Mouse (Mus musculus) yolk sac, embryonic 10.5 days (tissue): Measurements from ENCODE around the gene Car5a.
A peak's percentile ranks its signal among the peaks of the same experiment; 100 is the strongest.

Experiments
- DNase-seq: peaks from one replicate; pipeline ENCODE4 v3.0.0-alpha.2; 2017; ENCODE audit warnings: low spot score

Car5a gene

DNA sequence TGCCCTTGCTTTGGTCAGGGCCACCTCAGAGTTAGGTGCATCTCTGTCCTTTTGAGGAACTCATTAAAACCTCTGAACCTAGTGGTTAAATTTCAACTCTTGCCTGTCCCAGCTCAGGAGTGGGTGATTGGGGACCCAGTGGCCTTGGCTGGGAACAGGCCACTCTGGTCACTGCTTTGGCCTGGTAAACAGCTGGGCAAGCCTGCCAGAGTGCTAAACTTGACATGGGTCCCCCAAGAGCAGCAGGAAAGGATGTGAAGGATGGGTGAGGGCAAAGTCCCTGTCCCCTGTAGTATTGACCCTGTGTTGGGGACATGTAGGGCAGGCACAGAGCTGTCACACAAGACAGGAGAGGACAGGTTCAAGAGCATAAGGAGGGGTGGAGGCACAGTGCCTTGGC, at the start of gene Car5a:
Car5a (minus strand) TSS at position 74 of the 400 bp plus-strand sequence.
- DNase-seq, result no peak

DNA sequence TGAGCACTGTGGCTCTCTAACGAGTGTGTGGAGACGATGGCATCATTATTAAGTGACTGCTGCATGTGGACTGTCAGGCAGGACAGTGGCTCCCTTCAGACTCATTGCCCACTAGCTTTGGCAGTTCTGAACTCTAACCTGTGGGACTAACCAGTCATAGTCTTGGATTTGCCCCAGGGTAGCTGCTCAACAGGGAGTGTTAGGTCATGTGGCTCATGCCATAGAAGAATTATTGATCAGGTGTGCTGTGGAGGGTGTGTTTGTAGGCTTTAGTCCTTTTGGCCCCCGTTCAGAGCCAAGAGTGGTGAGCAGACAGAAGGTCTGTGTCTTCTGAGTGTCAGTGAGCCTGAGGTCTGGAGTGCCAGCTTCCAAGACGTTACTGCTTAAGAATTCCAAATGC, 48.2 kb upstream of the Car5a start:
- no peak for DNase-seq

DNA sequence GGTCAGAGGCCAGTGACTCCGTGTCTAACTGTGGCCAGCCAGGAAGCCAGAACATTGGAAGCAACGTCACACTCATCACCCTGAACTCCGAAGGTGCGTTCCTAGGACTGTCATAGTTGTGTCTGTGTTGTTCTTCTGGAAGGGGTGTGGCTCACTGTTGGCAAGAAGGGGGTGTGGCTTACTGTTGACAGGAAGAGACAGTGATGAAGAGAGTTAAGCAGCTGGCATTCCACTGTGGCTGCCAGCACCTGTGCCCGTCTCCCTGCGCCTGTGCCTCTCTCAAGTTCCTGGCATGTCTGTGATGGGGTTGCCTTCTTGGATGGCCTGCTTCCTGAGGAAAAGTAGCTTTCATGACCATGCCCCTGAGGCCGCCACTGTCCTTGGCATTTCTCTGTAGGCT, 46.9 kb upstream of the Car5a start:
- DNase-seq, result no peak

DNA sequence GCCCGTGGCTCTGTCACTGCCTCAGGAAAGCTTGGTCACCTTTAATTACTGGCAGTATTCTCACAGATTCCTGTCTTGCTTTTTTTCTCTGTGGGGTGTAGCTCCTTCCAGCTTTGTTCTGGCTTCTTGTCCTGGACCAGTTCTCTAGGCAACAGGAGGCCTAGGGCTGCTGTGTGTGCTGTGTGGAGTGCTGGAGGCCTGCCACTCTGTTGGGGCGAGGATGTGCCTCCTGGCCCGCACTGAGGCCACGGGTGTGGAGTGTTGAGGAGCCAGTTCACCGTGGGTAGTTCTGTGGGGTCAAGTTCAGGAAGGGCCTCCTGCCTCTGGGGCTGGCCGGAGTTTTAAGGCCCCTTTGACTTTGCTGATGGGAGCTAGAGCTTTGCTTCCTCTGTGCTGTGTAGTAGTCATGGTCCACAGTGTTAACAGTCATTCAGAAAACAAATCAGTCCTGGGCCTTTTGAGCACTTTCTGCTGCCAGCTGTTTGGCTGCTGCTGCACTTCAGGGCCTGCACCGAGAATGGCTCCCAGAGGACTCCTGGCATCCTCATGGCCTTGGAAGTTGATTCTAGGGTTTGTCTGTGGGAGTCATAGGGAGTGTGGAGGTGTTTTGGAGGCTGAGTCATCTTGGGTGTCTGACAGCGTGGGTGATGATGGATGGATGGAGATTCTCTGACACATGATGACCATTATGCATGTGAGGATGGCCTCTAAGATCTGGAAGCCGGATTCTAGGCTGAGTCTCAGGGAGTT, 46.0 kb upstream of the Car5a start:
- no peak for DNase-seq

DNA sequence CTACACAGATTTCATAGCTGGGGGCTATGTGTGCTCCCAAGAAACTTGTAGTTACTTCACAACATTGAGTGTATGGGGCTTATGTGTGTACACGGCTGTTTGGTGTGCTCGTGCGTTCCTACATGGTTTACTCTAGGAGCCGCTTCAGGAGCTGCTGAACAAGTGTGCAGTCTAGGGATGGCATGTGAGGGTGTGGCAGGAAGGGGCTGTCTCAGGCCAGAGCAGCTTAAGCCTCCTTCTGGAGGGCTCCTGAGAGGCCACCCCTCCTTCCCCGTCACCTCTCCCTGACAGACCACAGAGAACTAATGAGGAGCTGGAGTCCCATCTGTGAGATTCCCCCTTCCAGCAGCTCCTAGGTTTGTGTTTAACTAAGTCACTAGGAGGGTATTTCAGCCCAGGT, 43.2 kb upstream of the Car5a start:
- DNase-seq, result no peak

DNA sequence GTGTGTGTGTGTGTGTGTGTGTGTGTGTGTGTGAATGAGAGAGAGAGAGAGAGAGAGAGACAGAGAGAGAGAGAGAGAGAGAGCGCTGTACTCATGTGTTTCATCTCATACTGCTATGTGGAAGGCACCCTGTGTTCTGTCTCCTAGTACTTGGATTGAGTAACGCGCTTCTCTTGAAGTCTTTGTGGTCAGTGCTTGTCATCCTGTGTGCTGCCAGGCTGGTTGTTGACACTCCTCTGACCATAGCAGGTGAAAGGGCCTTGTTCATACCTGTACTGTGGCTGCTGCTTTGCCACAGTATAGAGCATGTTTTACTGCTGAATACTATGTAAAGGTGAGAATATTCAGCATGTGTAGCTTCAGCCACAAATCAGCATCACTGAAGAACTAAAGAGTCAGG, 41.0 kb upstream of the Car5a start:
- DNase-seq, result no peak

DNA sequence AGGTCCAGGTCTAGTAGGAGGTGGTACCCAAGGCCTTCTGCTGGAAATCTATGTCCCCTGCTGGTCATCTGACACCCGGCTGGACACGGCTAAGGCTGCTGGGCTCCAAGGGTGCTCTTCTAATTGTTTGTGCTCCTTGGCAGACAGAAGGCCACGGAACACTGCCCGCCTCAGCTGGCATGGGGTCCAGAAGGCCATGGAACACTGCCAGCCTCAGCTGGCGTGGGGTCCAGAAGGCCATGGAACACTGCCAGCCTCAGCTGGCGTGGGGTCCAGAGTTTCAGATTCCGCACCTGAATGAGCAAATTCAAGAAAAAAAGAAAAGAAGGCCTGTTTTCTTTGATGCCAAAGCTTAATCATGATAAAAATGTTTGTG, 36.8 kb upstream of the Car5a start:
- no peak for DNase-seq

DNA sequence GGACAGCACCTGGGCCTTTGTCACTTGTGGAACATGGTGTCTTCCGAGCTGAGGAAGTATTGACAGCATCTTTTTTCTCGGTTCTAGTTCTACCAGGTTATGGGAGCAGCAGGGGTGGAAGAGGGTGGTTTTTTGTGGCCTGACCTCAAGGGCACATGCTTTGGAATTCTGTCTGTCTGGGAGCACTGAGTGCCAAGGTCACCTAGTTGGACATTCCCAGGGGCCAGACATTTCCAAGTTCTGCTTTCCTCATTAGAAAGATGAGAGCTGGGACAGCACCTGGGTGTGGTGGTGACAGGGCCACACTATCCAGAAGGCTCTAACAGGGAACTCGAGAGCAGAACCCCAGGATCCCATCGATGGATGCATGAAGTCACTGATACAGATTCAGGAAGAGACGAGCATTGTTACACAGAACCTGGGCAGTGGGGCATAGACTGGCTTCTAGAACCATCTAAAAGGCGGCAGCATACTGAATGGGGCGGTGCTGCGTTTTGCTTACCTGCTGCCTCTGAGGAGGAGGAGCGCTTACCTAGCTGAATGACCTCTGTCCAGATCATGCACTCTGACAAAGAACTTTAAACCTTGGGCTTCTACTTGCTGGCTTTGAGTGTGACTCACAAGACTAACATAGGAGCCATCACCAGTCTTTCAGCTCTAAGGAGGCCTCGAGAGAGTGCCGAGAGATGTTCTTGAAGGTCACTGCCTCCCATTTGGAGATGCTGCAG, 36.3 kb upstream of the Car5a start:
- DNase-seq, result peak; percentile 49

DNA sequence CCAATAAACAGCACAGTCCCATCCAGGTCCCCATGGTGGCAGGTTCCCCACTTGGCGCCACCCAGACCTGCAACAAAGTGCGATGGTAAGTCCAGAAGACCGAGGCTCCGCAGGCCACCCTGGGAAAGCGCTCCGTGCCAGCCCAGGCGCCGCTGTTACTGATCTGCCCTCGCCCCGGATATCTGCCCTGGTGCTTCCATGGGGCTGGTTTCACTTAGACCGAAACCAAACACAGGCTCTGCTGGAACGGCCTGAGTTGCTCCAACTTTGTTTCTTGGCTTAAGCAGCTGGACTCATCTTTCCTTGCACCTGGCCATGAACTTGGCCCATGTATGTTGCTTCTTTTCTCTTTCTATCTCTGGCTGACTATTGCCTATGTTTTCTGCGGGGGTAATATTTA, 34.0 kb upstream of the Car5a start:
- no peak for DNase-seq

DNA sequence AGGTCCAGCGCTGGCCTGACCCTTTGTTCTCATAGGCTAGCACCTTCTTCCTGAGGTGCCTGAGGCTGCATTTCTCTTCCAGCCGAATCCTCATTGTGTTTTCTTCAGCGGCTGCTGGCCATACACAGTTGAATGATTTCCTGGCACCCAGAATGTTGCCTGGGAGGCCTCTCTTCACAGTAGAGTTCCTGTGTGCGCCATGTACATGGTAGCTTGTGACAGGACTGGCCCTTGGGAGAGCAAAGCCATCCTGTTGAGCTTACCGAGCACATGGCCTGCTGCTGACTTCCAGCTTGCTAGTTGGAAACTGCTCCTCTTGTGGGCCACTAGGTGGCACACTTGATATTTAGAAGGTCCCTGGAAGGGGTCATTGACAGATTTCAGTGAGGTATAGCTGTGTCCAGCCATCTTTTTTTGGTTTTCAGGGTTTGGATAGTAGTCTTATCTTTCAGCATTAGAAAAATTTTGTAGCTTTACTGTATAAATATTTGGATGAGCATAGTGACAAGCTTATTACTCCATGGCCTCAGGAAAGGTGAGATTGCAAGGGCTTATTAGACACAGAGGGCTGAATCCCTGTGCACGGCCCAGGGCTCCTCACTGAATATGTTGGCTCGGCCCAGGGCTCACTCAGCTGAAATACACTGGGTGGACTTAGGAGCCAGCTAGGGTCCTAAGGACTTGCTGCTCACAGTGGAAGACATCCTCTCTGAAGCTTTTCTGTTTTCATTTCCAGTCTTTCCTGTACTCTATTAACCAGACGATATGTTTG, 33.3 kb upstream of the Car5a start:
- DNase-seq, result peak; percentile 36

DNA sequence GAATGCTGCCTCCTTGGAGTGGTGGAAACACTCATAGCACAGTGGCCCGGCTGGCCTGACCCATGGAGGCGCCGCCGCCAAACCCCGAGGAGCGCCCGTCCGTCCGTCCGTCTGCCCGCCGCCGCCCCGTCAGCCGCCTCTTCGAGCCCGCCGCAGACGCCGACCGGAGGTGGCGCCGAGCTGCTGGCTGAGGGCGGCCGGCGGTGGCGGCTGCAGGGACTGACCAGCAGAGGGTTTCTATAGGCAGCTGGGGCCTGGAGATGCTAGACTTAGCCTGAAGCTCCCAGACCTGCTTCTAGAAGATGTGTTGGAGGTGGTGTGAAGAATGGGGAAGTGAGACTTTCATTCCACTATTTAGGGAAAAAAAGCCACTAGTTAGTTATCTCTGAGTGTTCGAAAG, 29.2 kb upstream of the Car5a start:
- no peak for DNase-seq

DNA sequence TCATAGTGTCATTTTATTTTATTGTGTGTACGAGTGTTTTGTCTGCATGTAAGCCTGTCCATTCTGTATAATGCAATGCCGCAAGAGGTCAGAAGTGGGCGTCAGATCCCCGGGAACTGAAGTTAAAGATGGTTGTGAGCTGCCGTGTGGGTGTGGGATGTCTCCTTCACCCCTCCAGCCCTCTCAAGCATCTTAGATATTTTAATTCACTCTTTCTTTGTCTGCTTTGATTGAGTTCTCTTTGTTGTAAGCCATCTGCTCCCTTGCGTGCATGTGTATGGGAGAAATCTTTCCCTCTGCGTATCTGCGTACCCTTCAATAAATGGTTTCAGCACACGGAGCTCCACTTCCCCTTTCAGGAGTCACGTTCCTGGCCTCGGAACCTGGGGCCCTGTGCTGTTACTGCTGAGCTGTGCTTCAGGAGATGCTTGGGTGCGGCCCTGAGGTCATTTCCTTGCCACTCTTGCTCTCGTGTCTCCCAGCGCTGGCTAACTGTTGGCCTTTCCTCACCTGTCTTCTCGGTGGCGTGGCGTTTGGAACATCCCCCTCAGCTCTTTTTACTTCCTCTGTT, 26.9 kb upstream of the Car5a start:
- DNase-seq, result no peak

DNA sequence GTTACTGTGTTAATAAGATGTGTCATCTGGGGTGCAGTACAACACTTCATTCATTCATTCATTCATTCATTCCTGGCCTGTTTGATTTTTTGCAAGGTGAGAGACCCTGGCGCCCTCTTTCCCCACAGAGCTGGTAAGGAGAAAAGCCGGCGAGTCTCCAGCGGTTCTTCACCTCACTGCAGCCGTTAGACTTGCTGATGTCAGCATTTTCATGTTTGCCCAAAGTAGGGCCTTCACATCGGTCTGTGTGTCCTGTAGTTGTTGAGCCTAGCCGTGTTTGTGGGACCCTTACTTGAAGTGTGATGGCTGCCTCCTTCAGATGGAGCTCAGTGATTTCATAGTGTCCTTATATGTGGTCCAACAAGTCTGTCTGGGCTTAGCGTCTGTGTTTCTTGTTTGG, 25.5 kb upstream of the Car5a start:
- DNase-seq, result no peak

DNA sequence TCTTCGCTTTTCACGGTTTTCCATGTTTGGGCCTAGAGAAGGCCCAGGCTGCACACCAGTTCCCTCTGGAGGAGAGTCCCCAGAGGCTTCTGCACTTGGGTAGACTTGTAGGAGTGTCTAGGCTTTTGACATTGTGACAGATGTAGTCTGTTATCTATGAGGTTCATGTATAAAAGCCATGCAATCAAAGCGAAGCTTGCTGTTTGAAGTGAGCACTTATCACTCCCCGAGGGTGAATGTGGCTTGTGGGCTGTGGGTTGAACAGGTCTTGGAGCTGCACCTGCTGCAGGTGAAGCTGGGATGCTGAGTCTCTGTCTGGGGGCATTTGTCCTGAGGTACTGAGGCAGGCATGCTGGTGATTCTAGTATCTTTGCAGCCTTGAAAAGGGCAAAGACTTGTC, 23.8 kb upstream of the Car5a start:
- no peak for DNase-seq

DNA sequence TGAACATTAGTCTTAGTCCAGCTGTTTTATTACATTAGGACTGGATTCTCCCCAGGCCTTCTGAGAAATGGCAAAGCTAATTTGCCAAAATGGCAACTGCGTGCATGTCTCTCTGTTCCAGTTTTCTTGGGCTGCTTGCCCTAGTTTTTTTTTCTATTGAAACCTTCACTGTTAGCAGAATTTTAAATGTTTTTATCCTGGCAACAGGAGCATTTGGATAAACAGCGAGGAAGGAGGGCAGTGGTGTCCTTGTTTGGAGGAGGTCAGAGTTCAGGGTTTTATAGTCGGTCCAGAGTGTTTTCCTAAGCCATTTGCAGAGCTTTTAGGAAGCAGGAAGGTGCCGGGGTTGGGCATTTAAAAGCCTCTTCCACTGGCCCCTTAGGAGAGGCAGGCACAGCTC, 23.3 kb upstream of the Car5a start:
- peak; percentile 51 for DNase-seq

DNA sequence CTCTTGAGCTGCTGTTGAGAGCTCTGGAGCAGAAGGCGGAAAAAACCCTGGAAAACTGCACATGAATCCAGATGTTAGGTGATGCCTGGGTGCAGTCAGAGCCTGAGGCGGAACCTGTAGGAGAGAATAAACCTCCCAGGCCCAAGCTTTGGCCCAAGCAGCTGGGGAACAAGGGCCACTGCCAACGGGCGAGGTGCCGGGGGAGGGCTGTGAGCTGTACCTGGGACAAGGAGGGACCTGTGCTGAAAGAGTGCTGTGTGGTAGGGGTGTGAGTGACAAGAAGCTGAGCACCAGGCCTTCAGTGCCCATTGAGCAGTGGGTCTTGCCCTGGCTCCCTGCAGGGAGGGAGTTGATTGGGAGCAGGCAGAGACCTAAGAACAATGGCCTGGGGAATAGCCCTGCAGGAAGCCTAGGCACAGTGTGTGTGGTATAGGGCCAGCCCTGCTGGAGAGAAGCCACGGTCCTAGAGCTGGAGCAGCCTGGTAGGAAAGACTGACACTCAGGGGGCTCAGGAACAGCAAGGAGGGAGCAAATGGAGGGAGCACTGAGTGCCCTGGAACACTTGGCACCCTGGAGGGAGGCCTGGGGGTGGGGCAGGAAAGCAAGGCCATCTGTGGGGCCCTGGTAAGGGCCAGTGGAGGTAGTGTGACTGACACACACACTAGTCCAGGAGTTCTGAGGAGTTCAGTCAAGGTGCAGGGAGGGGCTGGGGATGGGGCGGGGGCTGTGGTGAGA, 22.2 kb upstream of the Car5a start:
- no peak for DNase-seq

DNA sequence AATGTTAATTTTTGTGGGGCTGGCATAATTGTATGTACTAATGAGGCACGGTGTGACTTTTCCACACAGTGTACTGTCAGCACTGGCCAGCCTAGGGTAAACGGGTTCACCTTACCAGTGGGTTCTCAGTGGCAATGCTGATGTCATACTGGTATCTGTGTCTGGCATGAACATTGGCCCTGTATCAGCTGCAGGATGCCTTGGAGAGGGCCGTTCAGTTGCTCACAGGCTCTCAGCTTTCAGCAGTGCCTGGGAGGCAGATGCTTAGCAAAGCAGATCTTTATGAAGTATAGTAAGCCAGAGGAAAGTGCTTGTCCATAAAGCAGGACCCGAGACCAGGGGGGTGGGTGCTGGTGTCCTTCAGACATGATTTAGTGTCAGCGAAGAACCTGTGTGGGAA, 21.4 kb upstream of the Car5a start:
- DNase-seq, result no peak

DNA sequence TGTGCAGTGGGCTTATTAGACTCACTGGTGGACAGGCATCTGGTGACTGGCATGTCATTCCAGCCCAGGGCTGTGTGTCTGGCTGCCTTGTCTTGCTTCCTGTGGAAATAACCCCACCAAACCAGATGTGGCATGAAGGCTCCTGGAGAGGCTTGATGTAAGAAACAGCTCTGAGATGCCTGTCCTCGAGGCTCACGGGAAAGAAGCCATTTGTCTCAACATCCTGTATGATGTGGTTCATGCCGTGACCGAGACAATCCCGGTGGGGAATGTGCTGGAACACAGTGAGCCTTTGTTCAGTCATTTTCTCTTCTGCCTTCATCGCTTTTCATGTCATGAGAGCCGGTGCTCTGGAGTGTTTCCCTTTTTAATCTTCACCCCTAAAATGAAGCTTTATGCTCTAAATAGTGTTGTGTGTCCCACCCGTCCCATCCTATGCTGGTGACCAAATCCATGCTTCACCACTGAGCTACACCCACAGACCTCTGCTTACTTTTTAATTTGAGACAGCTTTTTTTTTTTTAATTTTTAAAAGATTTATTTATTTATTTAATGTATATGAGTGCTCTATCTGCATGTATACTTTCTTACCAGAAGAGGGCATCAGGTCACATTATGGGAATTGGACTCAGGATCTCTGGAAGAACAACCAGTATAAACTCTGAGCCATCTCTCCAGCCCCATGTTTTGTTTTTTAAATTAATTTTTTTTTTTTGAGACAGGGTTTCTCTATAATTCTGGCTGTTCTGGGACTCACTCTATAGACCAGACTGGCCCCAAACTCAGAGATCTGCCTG, 20.2 kb upstream of the Car5a start:
- no peak for DNase-seq

DNA sequence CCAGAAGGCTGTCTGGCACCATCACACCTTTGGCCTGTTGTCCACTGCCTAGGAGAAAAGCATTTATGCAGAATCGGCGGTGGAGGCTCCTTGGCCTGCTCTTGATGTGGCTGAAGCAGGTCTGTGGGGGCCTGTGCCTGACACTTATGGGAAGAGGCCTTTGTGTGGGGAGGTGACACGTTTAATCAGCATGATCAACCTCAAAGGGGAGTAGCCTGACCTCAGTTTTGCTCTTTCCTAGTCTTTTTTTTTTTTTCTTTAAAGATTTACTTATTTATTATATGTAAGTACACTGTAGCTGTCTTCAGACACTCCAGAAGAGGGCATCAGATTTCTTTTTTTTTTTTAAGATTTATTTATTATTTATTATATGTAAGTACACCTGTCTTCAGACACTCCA, 18.2 kb upstream of the Car5a start:
- DNase-seq, result no peak

DNA sequence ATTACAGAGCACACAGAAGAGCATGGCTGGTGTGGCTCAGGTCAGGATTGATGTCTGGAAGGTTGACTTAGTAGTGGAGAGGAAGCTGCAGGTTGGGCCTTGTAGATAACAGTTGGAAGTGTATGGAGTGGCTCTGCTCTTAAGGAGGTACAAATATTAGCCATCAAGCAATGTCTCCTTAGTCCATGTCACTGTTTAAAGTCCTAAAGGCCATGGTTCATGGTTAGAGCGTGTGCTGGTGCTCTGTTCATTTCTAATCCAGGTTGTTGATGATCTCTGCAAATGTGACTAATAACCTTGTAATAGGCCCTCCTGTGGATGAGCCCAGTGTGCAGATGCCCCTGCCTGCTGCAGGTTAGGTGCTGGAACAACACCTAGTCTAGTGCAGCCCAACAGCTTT, 13.7 kb upstream of the Car5a start:
- DNase-seq, result no peak

DNA sequence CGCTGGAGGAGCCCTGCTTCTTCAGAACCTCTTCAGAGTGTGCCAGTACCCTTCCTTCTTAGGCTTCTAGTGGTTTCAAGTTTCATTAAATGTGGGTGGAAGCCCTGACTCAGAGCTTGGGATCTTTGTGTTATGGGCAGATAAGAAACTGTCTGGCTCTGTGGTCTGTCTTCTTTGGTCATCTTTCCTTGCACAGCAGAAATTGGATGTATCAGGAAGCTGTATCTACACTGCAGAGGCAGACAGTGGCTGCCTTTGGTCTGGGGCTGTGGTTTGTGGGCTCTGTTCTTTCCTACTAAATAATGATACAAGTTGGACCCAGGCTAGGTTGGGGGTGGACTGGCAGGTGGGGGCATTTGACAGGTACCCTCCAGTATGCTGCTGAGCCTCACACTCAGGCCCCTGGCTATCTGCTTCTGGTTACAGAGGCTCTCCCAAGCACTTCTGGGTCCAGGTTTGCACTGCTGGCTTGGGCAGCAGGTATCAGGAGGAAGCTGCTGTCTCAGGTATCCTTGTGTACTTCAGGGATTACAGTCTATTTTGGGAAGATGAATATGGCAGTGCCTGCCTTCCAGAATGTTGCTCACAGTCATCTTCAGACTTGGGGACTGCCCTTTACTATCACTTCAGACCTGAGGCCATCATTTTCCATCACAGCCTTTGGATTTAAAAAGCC, 11.3 kb upstream of the Car5a start:
- no peak for DNase-seq
